Mouse (Mus musculus): Measurements from ENCODE around the gene Tmem131l. TPM values are rescaled to one million over a fixed set of nuclear protein-coding genes. Genes with fewer than 3 reads are reported as not detected.
"Not testable (repeated sequence)": the region's sequence is repeated elsewhere in the genome, so short reads cannot be mapped to it uniquely, and the experiment has no call there.

The Tmem131l gene
- total RNA-seq, 1 experiment from 2014 or later, result 44.3 TPM

GRCm38 (mm10) chr3:83943691-83944090 lies 96.3 kb downstream of the Tmem131l start:
- ATAC-seq (replicated peaks; ENCODE audit: low read depth, poor library complexity, severe bottlenecking), result no peak

- no peak for ATAC-seq (replicated peaks; ENCODE audit: low read depth, poor library complexity, severe bottlenecking)
Observed at GRCm38 (mm10) chr3:83943212-83943611, 96.8 kb downstream of the Tmem131l start.

- no peak for ATAC-seq (replicated peaks; ENCODE audit: low read depth, poor library complexity, severe bottlenecking)
Observed at GRCm38 (mm10) chr3:83941921-83942320, 98.1 kb downstream of the Tmem131l start.

GRCm38 (mm10) chr3:83938871-83939270 lies 101.1 kb downstream of the Tmem131l start:
- ATAC-seq (replicated peaks; ENCODE audit: low read depth, poor library complexity, severe bottlenecking), result no peak

- no peak for ATAC-seq (replicated peaks; ENCODE audit: low read depth, poor library complexity, severe bottlenecking)
Observed at GRCm38 (mm10) chr3:83934514-83934913, 105.5 kb downstream of the Tmem131l start.

- peak; percentile 59; the same call in 1 of the 2 replicates for ATAC-seq (replicated peaks; ENCODE audit: low read depth, poor library complexity, severe bottlenecking)
Observed at GRCm38 (mm10) chr3:83915768-83916496, 124.0 kb downstream of the Tmem131l start.

- ATAC-seq (replicated peaks; ENCODE audit: low read depth, poor library complexity, severe bottlenecking), result no peak
Observed at GRCm38 (mm10) chr3:83915102-83915501, 124.9 kb downstream of the Tmem131l start.

- ATAC-seq (replicated peaks; ENCODE audit: low read depth, poor library complexity, severe bottlenecking), result no peak
Observed at GRCm38 (mm10) chr3:83910707-83911106, 129.3 kb downstream of the Tmem131l start.

- no peak for ATAC-seq (replicated peaks; ENCODE audit: low read depth, poor library complexity, severe bottlenecking)
Observed at GRCm38 (mm10) chr3:83906185-83906584, 133.8 kb downstream of the Tmem131l start.

GRCm38 (mm10) chr3:83905161-83905560 lies 134.8 kb downstream of the Tmem131l start:
- ATAC-seq (replicated peaks; ENCODE audit: low read depth, poor library complexity, severe bottlenecking), result no peak

- ATAC-seq (replicated peaks; ENCODE audit: low read depth, poor library complexity, severe bottlenecking), result no peak
Observed at GRCm38 (mm10) chr3:83904176-83904958, 135.6 kb downstream of the Tmem131l start.

GRCm38 (mm10) chr3:83902943-83903342 lies 137.0 kb downstream of the Tmem131l start:
- ATAC-seq (replicated peaks; ENCODE audit: low read depth, poor library complexity, severe bottlenecking), result no peak

GRCm38 (mm10) chr3:83902459-83902858 lies 137.5 kb downstream of the Tmem131l start:
- ATAC-seq (replicated peaks; ENCODE audit: low read depth, poor library complexity, severe bottlenecking), result no peak

- ATAC-seq (replicated peaks; ENCODE audit: low read depth, poor library complexity, severe bottlenecking), result no peak
Observed at GRCm38 (mm10) chr3:83900756-83901373, 139.1 kb downstream of the Tmem131l start.

GRCm38 (mm10) chr3:83899556-83899955 lies 140.4 kb downstream of the Tmem131l start:
- peak; percentile 71 for ATAC-seq (replicated peaks; ENCODE audit: low read depth, poor library complexity, severe bottlenecking)

GRCm38 (mm10) chr3:83898246-83898645 lies 141.7 kb downstream of the Tmem131l start:
- no peak for ATAC-seq (replicated peaks; ENCODE audit: low read depth, poor library complexity, severe bottlenecking)

GRCm38 (mm10) chr3:83895811-83896210 lies 144.2 kb downstream of the Tmem131l start:
- ATAC-seq (replicated peaks; ENCODE audit: low read depth, poor library complexity, severe bottlenecking), result no peak

- no peak for ATAC-seq (replicated peaks; ENCODE audit: low read depth, poor library complexity, severe bottlenecking)
Observed at GRCm38 (mm10) chr3:83895111-83895510, 144.9 kb downstream of the Tmem131l start.

- peak; percentile 96 for ATAC-seq (replicated peaks; ENCODE audit: low read depth, poor library complexity, severe bottlenecking)
Observed at GRCm38 (mm10) chr3:83885163-83885562, 154.8 kb downstream of the Tmem131l start.

- not testable (repeated sequence) for ATAC-seq (replicated peaks; ENCODE audit: low read depth, poor library complexity, severe bottlenecking)
Observed at GRCm38 (mm10) chr3:83879261-83880050, 160.5 kb downstream of the Tmem131l start.
